Mouse (Mus musculus) adrenal gland, adult 18-20 months (tissue): Measurements from ENCODE around the gene Hoxa10. TPM values are rescaled to one million over a fixed set of nuclear protein-coding genes. Genes with fewer than 3 reads are reported as not detected.

ENCODE experiments used
- DNase-seq, 2 experiments: peaks; one replicate each; pipeline ENCODE4 v3.0.0; 2021 to 2022; ENCODE audit warnings: low spot score in 2 of 2
- total RNA-seq, 2 experiments: library from RNA; stranded (reverse); gene quantifications; 1 replicate in 1 of 2; 2 replicates in 1 of 2; pipeline ENCODE4 v1.2.3; 2021

The Hoxa10 gene
- total RNA-seq, 2 experiments from 2014 or later, result 0.13 TPM; not detected in 1

GRCm38 (mm10) chr6:52206882-52207683 lies 33.6 kb downstream of the Hoxa10 start:
- DNase-seq, result no peak

GRCm38 (mm10) chr6:52205638-52206621 lies 34.7 kb downstream of the Hoxa10 start:
- no peak for DNase-seq

- DNase-seq, result no peak
Observed at GRCm38 (mm10) chr6:52205221-52205620, 35.4 kb downstream of the Hoxa10 start.

- DNase-seq, result peak; percentile 90 to 93
Observed at GRCm38 (mm10) chr6:52204050-52204752, 36.5 kb downstream of the Hoxa10 start, which contains the start of gene Hoxa5. TSS of gene Hoxa5 (minus strand) at chr6:52204587.

- peak; percentile 41 to 53 for DNase-seq
Observed at GRCm38 (mm10) chr6:52203371-52204049, 37.1 kb downstream of the Hoxa10 start.

- DNase-seq, result no peak
Observed at GRCm38 (mm10) chr6:52203121-52203370, 37.6 kb downstream of the Hoxa10 start.

GRCm38 (mm10) chr6:52202362-52203120 lies 38.1 kb downstream of the Hoxa10 start:
- DNase-seq, result peak in 1 of 2 experiments; percentile 33

- DNase-seq, result peak in 1 of 2 experiments; percentile 18
Observed at GRCm38 (mm10) chr6:52201269-52201668, 39.4 kb downstream of the Hoxa10 start.

- no peak for DNase-seq
Observed at GRCm38 (mm10) chr6:52200751-52201250, 39.9 kb downstream of the Hoxa10 start.

- DNase-seq, result peak in 1 of 2 experiments; percentile 28
Observed at GRCm38 (mm10) chr6:52200073-52200750, 40.4 kb downstream of the Hoxa10 start.

- peak; percentile 44 for DNase-seq
Observed at GRCm38 (mm10) chr6:52197271-52197670, 43.4 kb downstream of the Hoxa10 start.

- no peak for DNase-seq
Observed at GRCm38 (mm10) chr6:52196811-52197210, 43.8 kb downstream of the Hoxa10 start.

GRCm38 (mm10) chr6:52194690-52195089 lies 46.0 kb downstream of the Hoxa10 start:
- no peak for DNase-seq

GRCm38 (mm10) chr6:52191860-52192550 lies 48.6 kb downstream of the Hoxa10 start:
- DNase-seq, result peak; percentile 91 to 94

- DNase-seq, result peak; percentile 42 to 46
Observed at GRCm38 (mm10) chr6:52190906-52191810, 49.5 kb downstream of the Hoxa10 start, which contains the start of gene Hoxa4. TSS of gene Hoxa4 (minus strand) at chr6:52191753.

- DNase-seq, result peak in 1 of 2 experiments; percentile 30
Observed at GRCm38 (mm10) chr6:52190410-52190809, 50.2 kb downstream of the Hoxa10 start.

- DNase-seq, result peak in 1 of 2 experiments; percentile 21
Observed at GRCm38 (mm10) chr6:52189909-52190308, 50.7 kb downstream of the Hoxa10 start.
